Mouse (Mus musculus) urinary bladder, adult 18-20 months (tissue): ENCODE measurements around the gene Egfem1.

Experiments used
- DNase-seq, 2 experiments: peaks; one replicate each; pipeline ENCODE4 v3.0.0; 2022; ENCODE audit warnings: low spot score in 2 of 2, mixed read lengths in 2 of 2

Gene Egfem1

DNA sequence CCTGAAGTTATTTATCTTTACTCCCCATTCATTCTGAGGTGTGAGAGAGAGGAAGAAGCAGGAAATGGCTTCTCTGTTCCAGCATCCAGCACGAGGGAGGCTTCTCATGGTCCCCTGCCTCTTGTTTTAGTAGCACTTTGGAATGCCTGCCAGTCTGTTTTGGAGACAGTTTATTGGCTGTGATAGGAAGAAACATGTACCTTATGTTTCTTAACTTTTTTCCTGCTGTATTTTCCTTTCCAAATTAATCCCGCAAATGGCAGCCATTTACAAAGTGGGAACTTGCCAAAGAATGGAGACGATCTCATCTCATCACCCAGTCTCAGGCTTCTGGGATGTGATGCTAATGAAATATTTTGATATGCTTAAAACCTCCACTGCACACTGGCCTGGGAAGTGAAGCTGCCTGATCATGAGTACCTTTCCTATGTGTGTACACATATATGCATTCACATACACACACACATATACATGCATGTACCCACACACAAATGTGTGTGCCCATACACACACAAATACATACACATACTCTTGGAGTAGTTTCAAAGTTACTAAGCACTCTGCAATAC is 260.5 kb downstream of the Egfem1 start:
- no peak for DNase-seq

DNA sequence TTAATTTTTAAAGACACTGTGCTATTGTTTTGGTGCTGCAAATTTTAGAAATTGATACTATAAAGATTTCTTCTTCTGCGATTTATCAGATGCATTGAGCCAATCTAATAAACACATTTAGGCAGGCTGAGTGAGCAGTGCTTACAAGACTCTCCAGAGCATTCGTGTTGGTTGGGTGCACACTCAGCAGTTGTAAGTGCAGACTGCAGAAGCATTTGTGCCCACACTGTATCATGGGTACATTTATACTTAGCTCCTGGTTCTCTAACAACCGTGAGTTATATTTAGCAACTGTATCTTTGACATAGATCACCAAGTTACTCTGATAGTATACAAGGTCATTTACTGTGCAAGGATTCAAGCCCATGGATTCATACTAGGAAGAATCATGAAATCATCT is 264.0 kb downstream of the Egfem1 start:
- no peak for DNase-seq

DNA sequence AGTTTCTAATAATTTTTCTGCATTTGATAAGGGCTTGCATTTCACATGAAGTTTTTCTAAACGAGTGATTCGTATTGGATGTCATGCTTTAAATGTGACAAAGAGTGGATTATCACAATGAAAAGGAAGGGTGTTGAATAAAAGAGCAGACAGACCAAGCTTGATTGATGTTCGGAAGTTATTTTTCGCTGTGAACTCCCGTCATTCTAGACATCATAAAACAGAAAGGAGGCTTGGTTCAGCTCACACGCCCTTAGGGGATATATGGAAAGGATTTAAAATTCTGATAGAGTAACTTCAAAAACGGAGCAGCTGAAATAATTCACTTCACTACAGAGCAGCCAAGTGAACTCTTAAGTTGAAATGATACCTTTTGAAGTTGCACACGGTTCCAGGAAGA is 285.1 kb downstream of the Egfem1 start:
- DNase-seq: no peak

DNA sequence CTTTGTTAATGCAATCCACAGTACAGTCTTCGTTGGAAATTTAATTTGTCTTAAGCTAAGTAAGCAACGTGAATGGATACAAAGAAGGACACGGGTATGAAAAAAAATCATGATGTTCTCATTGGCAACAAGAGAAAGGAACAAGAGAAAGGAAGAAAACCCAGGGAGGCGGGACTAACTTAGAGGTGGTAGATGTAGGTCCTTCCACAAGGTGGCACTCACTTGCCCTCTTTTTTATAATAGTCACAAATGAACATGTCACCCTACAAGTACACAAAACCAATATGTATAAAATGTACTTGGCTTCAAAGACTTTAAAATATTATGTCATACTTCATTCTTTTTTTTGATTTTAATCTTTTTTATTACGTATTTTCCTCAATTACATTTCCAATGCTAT is 288.7 kb downstream of the Egfem1 start:
- DNase-seq: no peak

DNA sequence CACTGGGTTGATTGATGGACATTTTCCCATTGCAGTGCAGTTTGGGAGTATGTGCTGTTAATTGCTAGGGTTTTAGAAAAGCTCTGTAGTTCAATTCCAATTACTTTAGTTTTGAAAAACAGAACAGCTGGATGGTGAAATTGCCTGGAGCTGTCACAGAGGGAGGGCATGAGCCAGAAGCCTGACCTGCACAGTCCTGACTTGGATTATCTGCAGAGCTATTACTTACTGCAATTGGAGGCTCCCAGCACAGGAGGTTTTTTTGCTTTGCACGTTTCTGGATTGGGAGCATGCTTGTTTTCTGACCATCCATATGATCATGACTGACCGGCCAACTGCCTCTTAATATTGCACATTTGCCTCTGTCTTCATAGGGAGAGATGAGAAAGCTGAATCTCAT is 299.4 kb downstream of the Egfem1 start:
- DNase-seq: no peak

DNA sequence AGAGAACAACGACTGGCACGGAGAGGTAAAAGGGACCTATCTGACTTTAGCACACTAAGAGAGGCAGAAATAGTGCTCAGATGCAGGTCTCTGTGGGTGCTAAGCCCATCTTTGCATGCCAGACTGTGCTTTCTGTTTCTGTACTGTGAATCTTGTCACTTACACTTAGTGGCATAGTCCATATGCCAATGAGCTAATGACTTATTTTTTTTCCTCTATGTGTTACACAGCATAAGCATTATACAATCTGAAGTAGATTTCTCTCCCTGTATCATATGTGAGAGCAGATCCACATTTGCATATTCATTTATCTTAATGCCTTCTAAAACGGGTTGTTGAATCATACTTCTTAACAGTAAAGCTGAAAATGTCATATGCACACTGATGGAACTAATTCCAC is 317.2 kb downstream of the Egfem1 start:
- DNase-seq: no peak

DNA sequence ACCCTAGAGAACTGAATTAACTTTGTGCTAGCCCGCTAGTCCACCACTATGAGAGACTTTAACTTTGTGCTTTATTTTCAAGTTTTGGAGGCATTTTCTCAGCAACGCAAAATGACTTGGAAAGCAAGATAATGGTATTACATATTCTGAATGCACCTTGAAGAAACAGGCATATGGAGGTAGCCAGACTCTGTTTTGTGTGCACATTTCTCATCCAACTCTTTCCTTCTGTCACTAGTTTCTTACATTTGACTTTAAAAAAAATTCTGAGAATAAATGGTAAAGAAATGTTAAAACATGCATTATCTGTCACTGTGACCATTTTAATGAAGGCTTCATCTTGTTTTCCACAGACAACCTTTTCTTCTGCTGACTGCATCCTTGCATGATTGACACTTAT is 339.8 kb downstream of the Egfem1 start:
- no peak for DNase-seq

DNA sequence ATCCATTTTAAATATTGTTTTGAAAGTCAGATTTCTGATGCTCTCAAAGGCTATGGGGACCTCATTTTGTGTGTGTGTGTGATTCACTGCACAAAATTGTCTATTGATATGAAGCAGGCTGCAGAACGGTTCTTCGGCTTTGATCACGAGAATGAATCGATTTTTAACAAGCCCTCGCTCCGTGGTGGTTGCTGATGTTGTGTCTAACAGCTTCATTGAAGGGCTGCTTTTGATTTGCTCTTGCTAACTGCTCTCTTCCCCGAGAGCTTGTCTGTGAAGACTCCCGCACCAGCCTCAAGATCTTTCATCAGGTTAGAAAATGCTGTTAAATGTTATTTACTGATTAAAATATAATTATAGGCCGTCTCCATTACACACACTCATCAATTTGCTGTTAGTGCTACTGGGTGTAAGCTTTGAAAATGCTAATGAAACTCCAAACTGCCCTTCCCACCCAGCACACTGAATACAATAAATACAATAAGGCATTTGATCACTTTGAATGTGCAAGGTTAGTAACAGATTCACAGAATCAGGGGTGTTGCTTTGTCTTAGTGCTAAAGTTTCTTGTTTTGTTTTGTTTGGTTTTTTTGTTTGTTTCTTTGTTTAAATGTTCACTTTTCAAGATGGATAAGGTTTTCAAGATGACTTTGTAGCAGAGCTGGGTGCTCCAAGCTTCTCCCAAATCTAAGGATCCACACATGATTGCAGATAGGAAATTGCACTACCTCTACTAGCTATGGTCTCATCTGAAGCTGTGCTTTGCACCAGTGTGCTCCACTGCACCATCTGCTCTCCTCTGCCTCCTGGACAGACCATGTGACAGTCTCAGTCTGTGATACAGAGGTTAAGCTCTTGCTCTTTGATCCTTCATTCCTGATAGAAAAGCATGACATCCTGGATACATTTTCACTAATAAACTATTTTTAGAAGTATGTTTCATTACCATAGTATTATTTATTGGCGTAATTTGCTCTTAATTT is 350.6 kb downstream of the Egfem1 start:
- DNase-seq: no peak

DNA sequence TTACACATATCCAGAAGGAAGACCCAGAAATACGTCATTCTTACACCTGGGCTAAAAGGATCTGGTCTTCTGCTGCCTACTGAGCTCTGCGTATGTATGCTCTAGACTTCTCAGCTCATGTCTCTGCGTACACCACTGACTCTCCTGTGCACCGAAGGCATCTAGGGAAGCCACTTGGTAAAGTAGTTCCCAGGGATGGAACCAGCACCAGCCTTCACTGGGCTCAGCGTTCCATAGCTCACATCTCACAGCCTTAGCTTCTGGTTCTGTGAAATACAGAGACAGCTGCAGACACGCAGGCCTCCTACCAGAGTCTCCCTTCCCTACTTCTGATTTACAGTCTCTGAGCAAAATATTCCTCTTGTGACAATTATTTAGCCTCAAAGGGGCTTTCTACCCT is 361.2 kb downstream of the Egfem1 start:
- DNase-seq: no peak

DNA sequence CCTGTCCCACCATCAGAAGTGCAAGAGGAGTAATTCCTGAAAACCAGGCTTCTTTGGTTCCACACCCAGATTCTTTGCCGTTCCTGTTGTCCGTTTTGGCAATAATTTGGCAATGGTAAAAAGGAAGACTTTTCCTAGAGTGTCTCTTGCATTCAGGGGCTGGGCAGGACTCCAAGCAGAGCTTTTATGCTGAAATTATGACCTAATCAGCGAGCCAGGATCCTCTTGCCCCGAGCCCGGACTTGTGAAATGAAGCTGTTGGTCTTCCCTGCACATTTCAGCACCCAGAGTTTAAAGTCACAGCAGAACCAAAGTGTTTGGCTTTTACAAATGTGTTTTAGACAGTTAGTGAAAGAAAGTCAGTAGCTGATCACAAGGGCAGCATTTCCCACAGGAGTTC is 362.8 kb downstream of the Egfem1 start:
- no peak for DNase-seq

DNA sequence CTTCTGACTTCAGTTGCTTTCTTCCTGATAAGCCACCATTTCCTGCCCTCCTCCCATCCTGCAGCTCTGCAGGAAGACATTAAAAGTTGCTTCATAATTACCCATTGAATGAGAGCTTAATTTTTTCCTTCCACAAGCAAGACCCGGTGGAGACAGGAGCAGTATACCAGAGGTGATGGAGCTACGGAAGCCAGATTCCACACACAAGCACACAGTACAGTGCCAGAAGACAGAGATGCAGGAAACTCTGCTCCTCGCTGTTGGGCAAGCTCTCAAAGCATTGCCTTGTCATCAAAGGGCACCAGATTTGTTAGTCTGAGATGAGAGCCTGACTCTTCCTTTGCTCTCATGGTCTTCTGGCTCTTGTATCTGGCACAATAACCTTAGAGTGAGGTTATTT is 364.3 kb downstream of the Egfem1 start:
- DNase-seq: no peak

DNA sequence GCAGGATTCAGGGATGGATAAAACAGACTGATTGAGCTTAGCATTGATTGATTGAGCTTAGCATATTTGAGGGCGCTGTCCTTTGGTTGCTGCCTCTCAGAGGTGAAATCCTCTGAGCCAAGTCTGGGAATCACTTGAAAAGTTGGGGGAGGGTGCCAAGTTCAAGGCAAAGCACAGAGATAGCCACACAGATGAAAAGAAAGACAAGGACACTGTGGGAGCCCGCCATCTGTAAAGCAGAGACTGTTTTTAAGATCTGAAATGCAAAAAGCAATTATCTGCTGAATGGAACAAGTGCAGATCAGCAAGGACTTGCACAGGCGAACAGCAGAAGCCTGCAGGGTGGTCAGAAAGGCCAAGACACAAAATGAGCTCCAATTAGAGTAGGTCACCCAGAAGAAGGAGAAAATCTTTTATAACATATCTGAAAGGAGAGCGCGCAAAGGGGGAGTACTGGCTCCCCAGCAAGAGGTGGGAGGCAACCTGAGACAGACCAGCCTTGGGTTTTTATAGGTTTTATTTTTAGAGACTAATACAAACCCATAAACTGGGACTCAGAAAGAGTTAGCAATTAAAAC is 367.1 kb downstream of the Egfem1 start:
- no peak for DNase-seq

DNA sequence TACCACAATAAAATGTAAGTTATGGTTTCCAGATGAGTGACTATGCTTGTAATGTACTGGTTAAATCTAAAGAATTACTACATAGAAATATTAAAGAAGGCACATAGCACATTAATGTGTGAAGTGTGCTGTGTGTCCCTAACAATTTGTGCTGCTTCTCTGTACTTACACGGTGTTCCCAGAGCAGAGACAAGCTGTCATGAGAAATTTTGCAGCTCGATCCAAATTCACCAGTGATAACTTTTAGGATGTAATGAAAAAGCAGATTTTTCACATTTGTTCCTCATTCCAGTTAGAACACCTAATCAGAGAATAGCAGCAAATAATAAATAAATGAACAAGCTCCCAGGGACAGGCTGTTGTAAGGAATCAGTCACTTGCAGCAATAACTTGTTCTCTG is 416.4 kb downstream of the Egfem1 start:
- DNase-seq: no peak

DNA sequence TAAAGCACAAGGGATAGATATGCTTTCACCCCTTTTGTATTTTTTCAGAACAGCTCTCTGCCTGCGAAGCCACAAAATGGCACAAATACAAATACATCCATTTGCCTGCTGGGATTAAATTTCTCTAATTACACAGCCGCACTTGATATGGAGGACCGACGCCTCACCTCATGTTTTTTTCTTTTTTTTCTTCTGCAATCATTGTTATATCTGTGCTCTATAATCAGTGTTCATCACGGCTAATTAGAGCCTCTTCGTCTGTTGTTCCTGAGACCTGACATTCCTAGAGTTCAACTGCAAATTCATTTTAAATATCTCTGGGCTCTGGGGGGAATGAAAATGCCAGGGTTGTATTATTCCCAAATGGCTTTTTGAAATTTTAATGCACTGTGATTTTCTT is 417.4 kb downstream of the Egfem1 start:
- no peak for DNase-seq

DNA sequence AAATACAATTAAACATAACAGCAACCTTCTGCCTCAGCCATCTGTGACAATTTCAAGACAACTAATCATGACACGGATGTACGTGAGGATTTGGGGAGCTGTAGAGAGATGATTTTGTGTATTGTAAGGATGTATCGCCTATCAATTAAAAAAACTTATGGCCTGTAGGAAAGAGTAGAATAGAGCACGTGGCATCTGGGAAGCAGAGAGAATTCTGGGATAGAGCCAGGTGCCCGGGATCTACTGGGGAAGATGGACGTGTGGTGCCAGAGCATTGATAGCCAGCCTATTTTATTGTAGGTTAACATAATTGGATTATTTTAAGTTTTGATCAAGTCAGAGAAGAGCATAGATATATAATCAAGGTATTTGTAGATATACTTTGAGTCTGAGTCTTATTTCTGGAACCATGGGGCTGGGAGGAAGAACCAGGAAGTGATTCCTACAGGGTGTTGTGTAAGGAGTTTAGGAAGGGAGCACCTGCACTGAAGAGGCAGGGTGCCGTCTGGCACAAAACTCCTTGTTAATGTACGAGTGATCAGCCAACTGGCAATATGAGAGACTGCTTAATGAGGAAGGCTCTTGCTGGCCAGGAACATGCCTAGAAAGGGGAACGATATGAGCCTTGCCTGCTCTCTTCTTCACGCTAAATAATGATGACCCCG is 443.6 kb downstream of the Egfem1 start:
- DNase-seq: no peak

DNA sequence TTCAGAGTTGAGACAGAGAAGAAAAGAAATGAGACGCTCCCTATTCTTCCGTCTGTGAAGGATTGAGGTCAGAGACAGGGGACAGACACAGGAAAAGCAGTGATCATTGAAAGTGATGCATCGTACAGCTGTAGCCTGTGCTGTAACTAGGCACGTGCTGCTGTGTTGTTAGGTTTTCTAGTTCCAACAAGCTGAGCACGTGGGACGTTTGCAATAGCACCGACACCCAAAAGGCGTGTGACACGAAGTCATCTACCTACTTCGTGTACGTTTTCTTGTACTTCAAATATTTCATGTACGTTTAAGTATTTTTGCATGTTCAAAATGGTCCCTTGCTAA is 444.1 kb downstream of the Egfem1 start:
- no peak for DNase-seq

DNA sequence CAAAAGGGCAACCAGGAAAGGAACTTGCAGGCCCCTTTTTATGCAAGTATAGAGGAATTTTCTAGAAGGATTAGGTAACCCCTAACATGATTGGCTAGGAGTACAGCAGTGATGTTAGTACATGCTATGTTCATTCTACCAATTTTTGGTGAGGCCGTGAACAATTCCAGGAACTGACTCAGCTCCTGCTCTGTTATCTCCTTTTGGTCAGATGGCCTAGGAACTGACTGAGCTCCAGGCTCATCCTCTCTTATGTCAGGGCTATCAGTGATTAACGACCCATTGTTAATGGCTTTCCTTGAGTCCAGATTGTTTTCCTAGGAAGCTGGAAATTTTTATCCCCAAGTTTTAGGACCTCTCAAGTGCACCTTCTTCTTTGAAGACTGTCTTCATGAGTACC is 457.4 kb downstream of the Egfem1 start:
- no peak for DNase-seq

DNA sequence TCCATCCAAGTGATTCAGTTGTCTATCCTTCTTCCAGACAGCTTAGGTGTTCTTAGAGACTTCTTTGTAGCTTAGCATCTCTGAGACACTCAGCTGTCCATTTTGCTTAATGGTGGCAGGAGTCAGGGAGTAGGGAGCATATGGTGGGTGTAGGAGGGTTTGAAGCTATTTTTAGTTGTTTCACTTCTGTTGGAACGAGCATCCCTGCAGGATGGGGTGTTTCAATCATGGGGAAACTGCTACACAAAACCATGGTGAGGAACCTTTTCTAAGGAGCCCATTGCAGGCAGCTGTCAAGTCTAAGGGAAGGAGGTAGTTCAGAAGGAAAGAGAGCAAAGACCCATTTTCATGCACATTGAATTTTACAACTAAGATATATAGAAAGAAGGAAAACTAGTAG is 458.1 kb downstream of the Egfem1 start:
- no peak for DNase-seq

DNA sequence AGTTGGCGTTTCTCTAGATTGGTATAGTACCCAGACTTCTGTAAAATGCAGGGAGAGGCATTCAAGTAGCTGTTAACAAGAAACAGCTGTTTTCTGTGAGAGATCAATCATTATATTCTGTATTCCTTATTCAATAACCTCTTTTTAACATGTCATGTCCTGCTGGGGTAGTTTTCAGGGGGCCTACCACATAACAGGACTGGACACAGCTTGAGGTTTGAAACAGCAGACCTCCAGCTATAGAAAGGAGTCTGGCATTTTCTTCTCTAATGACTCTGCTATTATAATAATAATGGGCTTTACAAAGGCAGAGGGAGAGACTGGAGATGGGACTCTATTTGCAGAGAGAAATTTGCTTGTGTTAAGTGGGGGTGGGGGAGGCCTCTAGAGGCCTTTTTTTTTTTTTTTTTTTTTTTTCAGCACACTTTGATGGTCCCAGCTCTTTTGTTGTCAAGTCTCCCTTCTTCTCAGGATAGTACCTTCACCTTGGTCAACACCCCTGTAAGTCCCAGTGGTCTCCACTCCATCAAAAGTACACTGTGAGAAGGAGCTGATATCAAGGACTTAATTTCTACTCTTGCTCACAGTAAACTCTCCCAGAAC is 459.8 kb downstream of the Egfem1 start:
- DNase-seq: no peak

DNA sequence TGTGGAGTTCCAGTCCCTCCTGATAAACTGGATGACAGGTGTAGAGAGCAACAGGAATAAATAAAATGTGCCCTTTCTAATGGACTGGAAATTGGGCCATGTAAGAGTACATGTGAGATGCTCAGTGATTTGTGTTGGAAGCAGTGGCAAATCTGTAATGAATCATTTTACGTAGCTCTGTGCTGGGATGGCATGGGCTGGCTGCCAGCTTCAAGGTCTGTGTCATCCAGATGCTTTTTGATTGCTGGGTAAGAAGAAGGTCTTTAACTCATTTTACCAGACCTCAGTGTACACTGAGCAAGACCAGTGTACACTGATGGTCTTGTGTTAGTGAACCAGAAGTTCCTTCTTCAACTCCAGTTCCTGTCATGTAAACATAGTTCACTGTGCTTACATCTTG is 462.2 kb downstream of the Egfem1 start:
- DNase-seq: no peak

DNA sequence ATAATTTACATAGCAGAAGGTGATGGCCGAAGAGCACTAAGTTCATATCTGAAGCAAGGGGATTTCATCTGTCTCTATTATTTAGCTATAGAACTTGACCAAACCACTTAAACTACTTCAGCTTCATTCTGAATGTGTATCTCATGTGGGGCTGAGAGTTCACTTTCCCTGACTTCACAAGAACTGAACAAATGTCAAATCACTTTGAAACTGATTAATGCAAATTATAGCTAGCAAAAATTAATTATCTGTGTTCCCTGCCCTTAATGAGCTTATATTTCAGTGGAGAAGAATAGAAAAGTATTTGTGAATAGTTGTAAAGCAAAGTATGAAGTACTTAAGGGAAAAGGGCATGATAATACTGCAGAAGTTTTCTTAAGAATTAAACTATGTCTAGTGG is 481.3 kb downstream of the Egfem1 start:
- no peak for DNase-seq
